ENCODE assay signal across 10 mouse cellular contexts in genomic region chr9:78503223-78504079, GRCm38 (mm10). TPM values are rescaled to one million over a fixed set of nuclear protein-coding genes. Genes with fewer than 3 reads are reported as not detected.
DNase-seq lines count a peak whose midpoint lies in the region; ATAC-seq and TF ChIP-seq lines count a peak whose summit lies in the region.
"Had no signal": no experiment of that assay in that cellular context is flagged by ENCODE, and none has a peak within 500 bp of the region (broad histone marks: within the 10 kb centered on the region; RNA-seq: fewer than 3 reads in every experiment).

No protein-coding gene starts in this region.

- H3K36me3 ChIP-seq in forebrain, embryonic 16.5 days (ENCODE audit: control insufficient read depth, insufficient read depth): no peaks in the 10 kb centered on the region
- H3K36me3 ChIP-seq in midbrain, postnatal 0 days (ENCODE audit: insufficient read depth, low read length): no peaks in the 10 kb centered on the region; the same call in 1 of the 2 replicates
- H3K36me3 ChIP-seq: G1E had no signal

- WGBS in forebrain, embryonic 16.5 days: 2% methylated on average over 6 of the region's 6 CpGs
- 2% methylated on average over 6 of the region's 6 CpGs for WGBS in midbrain, postnatal 0 days

- peaks cover 45% of the 10 kb centered on the region for H3K4me1 ChIP-seq in bone marrow macrophage, adult 2 months (ENCODE audit: control insufficient read depth, insufficient read depth, low read length)
- H3K4me1 ChIP-seq in forebrain, embryonic 16.5 days (replicated peaks; ENCODE audit: control insufficient read depth, insufficient read depth, low read length): peaks cover 19% of the 10 kb centered on the region
- H3K4me1 ChIP-seq in midbrain, postnatal 0 days (ENCODE audit: insufficient read depth, low read length): peaks cover 16% of the 10 kb centered on the region

- no peak overlapping the region for H3K4me3 ChIP-seq in bone marrow macrophage, adult 2 months (ENCODE audit: insufficient read depth, low read length)
- H3K4me3 ChIP-seq in forebrain, embryonic 16.5 days (replicated peaks; ENCODE audit: low read length): peak overlapping the region; percentile 27
- H3K4me3 ChIP-seq in midbrain, postnatal 0 days (ENCODE audit: low read depth, low read length): peak overlapping the region; percentile 30

- peak; percentile 71 for DNase-seq in heart, adult 11 months
- no peak for DNase-seq in heart, adult 9 months (ENCODE audit: low spot score in 2 of 2)
- DNase-seq in midbrain, postnatal 0 days (ENCODE audit: low spot score): peak; percentile 71
- no peak for DNase-seq in B cell, adult 2 months

- ATAC-seq in forebrain, embryonic 16.5 days: peak; percentile 75
- ATAC-seq in midbrain, postnatal 0 days (ENCODE audit: low FRiP score): peak; percentile 77
- ATAC-seq in erythroblast, adult 5-6 weeks (replicated peaks; ENCODE audit: low FRiP score, poor library complexity, severe bottlenecking): no peak
- ATAC-seq in megakaryocyte, adult 5-6 weeks (ENCODE audit: poor library complexity, severe bottlenecking): no peak

- peak overlapping the region; percentile 50 for H3K4me2 ChIP-seq in forebrain, embryonic 16.5 days (ENCODE audit: low read length)
- H3K4me2 ChIP-seq in midbrain, postnatal 0 days (ENCODE audit: low read depth, low read length, poor library complexity, severe bottlenecking): peak overlapping the region; percentile 46

- no peak for TF ChIP-seq POLR2A in bone marrow macrophage, adult 2 months (IDR thresholded peaks at IDR 0.05; ENCODE audit: borderline replicate concordance, low read depth, low read length)

- H3K9me3 ChIP-seq in forebrain, embryonic 16.5 days (ENCODE audit: control insufficient read depth, low read length): no peaks in the 10 kb centered on the region
- no peaks in the 10 kb centered on the region for H3K9me3 ChIP-seq in midbrain, postnatal 0 days (ENCODE audit: low read length)
- H3K9me3 ChIP-seq: G1E had no signal

- no peak for TF ChIP-seq CTCF in bone marrow macrophage, adult 2 months (IDR thresholded peaks at IDR 0.05; ENCODE audit: low read depth, low read length)
- no peak for TF ChIP-seq CTCF in midbrain, postnatal 0 days (IDR thresholded peaks at IDR 0.05)

- no peaks in the 10 kb centered on the region for H3K27me3 ChIP-seq in forebrain, embryonic 16.5 days (replicated peaks; ENCODE audit: control insufficient read depth, insufficient read depth, low read length)
- H3K27me3 ChIP-seq in midbrain, postnatal 0 days (ENCODE audit: insufficient read depth, low read length): no peaks in the 10 kb centered on the region

- peak overlapping the region; percentile 46 for H3K27ac ChIP-seq in bone marrow macrophage, adult 2 months (ENCODE audit: insufficient read depth, low read depth, low read length)
- peak overlapping the region; percentile 94 for H3K27ac ChIP-seq in forebrain, embryonic 16.5 days (ENCODE audit: low read length)
- peak overlapping the region; percentile 94 for H3K27ac ChIP-seq in midbrain, postnatal 0 days (ENCODE audit: low read depth, low read length)

- peak overlapping the region; percentile 58 for H3K9ac ChIP-seq in forebrain, embryonic 16.5 days (replicated peaks; ENCODE audit: low read depth, low read length)
- peak overlapping the region; percentile 56 for H3K9ac ChIP-seq in midbrain, postnatal 0 days (replicated peaks; ENCODE audit: low read length, poor library complexity, severe bottlenecking)

RNA-seq across cellular contexts. Expression of gene Eef1a1, which starts 14.5 kb away (rescaled TPM):
- 5,836 and 6,850 TPM in 2 replicates for polyA plus RNA-seq in bone marrow macrophage, adult 2 months (2012; ENCODE audit: insufficient read depth, insufficient read length, missing spikeins)
- polyA plus RNA-seq in forebrain, embryonic 16.5 days (2015; fragmentation: Nextera tagmentation; extraction: Ambion mirVana): 3,742 and 4,125 TPM in 2 replicates
- total RNA-seq in midbrain, postnatal 0 days (2014; rRNA removed): 6,169 and 7,035 TPM in 2 replicates
- polyA plus RNA-seq in midbrain, postnatal 0 days (2015; fragmentation: Nextera tagmentation; extraction: Ambion mirVana): 2,410 and 2,461 TPM in 2 replicates
- total RNA-seq in erythroblast, adult 5-6 weeks (2015; ENCODE audit: low replicate concordance): 3,932 and 4,159 TPM in 2 replicates
- total RNA-seq in erythroblast, adult 5-6 weeks (2017; ENCODE audit: low replicate concordance): 1,512 and 1,760 TPM in 2 replicates
- 11,658 and 12,645 TPM in 2 replicates for total RNA-seq in megakaryocyte, adult 5-6 weeks (2015)
- 9,740 and 9,937 TPM in 2 replicates for total RNA-seq in megakaryocyte, adult 5-6 weeks (2017)

RNA-seq across cellular contexts. Expression of gene Gm17324, which starts 54.9 kb away (rescaled TPM):
- not detected in 2 replicates for polyA plus RNA-seq in bone marrow macrophage, adult 2 months (2012; ENCODE audit: insufficient read depth, insufficient read length, missing spikeins)
- 1.0 and 1.3 TPM in 2 replicates for polyA plus RNA-seq in forebrain, embryonic 16.5 days (2015; fragmentation: Nextera tagmentation; extraction: Ambion mirVana)
- 0.47 and 5.4 TPM in 2 replicates for total RNA-seq in midbrain, postnatal 0 days (2014; rRNA removed)
- polyA plus RNA-seq in midbrain, postnatal 0 days (2015; fragmentation: Nextera tagmentation; extraction: Ambion mirVana): 3.7 and 4.1 TPM in 2 replicates
- total RNA-seq in erythroblast, adult 5-6 weeks (2015; ENCODE audit: low replicate concordance): not detected in 2 replicates
- total RNA-seq in erythroblast, adult 5-6 weeks (2017; ENCODE audit: low replicate concordance): not detected in 2 replicates
- not detected in 2 replicates for total RNA-seq in megakaryocyte, adult 5-6 weeks (2015)
- not detected in 2 replicates for total RNA-seq in megakaryocyte, adult 5-6 weeks (2017)
- total RNA-seq: G1E; neutrophil, adult 5-6 weeks had no signal

RNA-seq across cellular contexts. Expression of gene Mto1, which starts 55.4 kb away (rescaled TPM):
- 15.3 and 20.6 TPM in 2 replicates for polyA plus RNA-seq in bone marrow macrophage, adult 2 months (2012; ENCODE audit: insufficient read depth, insufficient read length, missing spikeins)
- 30.7 and 31.1 TPM in 2 replicates for polyA plus RNA-seq in forebrain, embryonic 16.5 days (2015; fragmentation: Nextera tagmentation; extraction: Ambion mirVana)
- 27.1 and 27.5 TPM in 2 replicates for total RNA-seq in midbrain, postnatal 0 days (2014; rRNA removed)
- 18.5 and 18.7 TPM in 2 replicates for polyA plus RNA-seq in midbrain, postnatal 0 days (2015; fragmentation: Nextera tagmentation; extraction: Ambion mirVana)
- total RNA-seq in erythroblast, adult 5-6 weeks (2015; ENCODE audit: low replicate concordance): 7.3 and 14.2 TPM in 2 replicates
- 6.9 and 22.0 TPM in 2 replicates for total RNA-seq in erythroblast, adult 5-6 weeks (2017; ENCODE audit: low replicate concordance)
- 21.1 and 22.3 TPM in 2 replicates for total RNA-seq in megakaryocyte, adult 5-6 weeks (2015)
- total RNA-seq in megakaryocyte, adult 5-6 weeks (2017): 26.4 and 28.9 TPM in 2 replicates

Comparison
In these comparisons a context has a peak if more than half of its experiments do, and no peak if none do; other contexts are left out.
1. DNase-seq: peak in heart, adult 11 months (single experiment) and midbrain, postnatal 0 days (single experiment); none in heart, adult 9 months (0 of 2) and B cell, adult 2 months (0 of 2).
2. ATAC-seq: peak in forebrain, embryonic 16.5 days (single experiment) and midbrain, postnatal 0 days (single experiment); none in erythroblast, adult 5-6 weeks (single experiment) and megakaryocyte, adult 5-6 weeks (single experiment).
3. Peak in every context shown above with its lines, with median percentiles within 50 percentile points of each other: H3K27ac ChIP-seq.